Mouse (Mus musculus) erythroblast, embryonic 14.5 days (primary cell): ENCODE results near the gene Cyp2j12.

Experiments
- GATA1 ChIP-seq: IDR thresholded peaks from 2 replicates; pipeline ENCODE4 v1.6.1; 2012; ENCODE audit warnings: low read length, inconsistent platforms, mixed read lengths
- TAL1 ChIP-seq: IDR thresholded peaks from 3 replicates; pipeline ENCODE4 v1.6.1; 2012; ENCODE audit warnings: low read length, inconsistent platforms, mixed read lengths

- TF ChIP-seq TAL1 (no peak), GATA1 (no peak)
These were observed 78.9 kb downstream of the Cyp2j12 start for GRCm38 (mm10) chr4:96062045-96062444.
